Mouse (Mus musculus) thymus, postnatal 10 days (tissue): ENCODE results near the gene Actl11.
A peak's percentile ranks its signal among the peaks of the same experiment; 100 is the strongest.

Experiments
- DNase-seq, 2 experiments: peaks; one replicate each; pipeline ENCODE4 v3.0.0; 2021; ENCODE audit warnings: low spot score in 2 of 2

Gene Actl11

DNA sequence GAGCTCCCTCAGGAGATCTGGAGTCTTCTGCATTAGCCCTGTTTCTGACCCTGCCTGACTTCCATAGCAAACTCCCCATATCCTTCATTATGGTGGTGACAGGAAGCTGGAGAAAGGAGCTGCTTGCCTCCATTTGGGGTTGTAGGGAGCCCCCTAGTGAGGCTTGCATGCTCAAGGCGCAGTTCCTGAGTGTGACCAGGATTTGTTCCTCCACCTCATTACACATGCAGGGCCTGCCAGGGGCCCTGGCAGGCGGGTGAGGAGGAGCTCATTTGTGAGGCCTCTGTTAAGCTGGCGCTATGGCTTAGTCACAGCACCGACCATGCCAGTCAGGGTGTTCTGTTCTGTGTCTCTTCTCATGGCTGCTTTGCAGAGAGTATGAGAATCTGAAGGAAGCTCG lies 33.6 kb downstream of the Actl11 start:
- no peak for DNase-seq

DNA sequence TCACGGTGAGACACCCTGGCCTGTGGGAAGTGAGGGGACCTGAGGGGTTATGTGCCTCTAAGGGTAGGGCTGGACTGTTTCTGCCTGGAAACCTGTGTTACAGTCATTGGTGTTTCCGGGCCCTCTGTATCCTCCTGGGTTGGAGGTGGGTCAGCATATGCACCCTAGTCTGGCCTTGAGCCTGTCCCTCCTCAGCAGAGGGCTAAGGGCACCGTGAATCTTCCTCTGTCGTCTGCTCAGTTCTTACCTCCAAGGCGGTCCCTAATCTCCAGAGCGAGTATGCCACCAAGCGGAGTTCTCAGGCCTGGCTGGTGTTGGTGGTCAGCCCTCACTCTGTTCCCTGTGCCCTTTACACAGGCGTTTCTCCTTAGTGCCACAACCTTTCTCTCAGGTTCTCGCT lies 34.6 kb downstream of the Actl11 start:
- DNase-seq, result no peak

DNA sequence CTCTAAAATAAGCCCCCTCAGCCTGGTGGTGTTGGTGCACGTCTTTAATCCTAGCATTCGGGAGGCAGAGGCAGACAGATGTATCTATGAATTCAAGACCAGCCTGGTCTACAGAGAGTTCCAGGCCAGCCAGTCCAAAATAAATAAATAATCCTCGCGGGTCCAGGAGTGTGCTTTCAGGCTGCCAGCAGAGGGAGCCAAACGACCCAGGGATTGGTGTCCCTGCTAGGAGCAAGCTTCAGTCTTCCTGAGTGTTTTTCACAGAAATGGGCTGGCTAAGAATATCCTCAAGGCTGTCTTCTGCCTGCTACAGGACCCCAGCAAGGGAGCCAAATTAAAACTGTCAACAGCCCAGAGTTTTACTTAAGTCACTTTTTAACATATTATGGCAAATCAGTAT lies 35.4 kb downstream of the Actl11 start:
- peak; percentile 54 to 86 for DNase-seq

DNA sequence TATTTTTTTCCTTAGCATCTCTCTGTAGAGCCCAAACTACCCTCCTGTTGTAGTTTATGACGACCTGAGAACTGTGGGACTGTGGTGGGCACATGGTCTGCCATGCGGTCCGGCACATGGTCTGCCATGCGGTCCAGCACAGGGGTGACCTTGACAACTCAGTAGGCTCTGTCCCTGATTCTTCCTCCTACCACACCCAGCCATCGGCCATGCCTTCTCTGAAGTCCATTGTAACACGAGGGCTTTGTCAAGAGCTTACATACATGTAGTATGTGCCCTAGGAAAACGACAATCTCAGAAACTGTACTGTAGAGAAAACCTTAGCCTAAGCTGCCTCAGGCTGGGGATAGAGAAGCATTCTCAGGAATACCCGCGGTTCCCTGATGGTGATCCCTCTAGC lies 36.4 kb downstream of the Actl11 start:
- DNase-seq, result no peak

- DNase-seq, result no peak
Observed at GRCm38 (mm10) chr9:107966676-107967075, 38.4 kb downstream of the Actl11 start.

DNA sequence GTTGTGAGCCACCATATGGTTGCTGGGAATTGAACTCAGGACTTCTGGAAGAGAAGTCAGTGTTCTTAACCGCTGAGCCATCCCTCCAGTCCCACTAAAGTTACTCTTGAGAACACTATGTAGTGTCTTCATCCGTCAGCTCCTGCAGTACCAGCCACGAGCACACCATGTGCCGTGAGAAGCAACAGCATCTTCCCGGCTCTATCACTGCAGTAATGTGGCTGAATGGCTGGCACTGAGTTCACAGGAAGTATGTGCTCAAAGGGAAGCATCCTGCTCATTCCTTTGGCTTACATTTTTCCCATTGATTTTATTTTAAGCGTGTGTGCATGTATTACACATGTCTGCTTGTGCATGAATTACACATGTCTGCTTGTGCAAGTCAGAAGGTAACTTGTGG lies 39.2 kb downstream of the Actl11 start:
- DNase-seq, result no peak

DNA sequence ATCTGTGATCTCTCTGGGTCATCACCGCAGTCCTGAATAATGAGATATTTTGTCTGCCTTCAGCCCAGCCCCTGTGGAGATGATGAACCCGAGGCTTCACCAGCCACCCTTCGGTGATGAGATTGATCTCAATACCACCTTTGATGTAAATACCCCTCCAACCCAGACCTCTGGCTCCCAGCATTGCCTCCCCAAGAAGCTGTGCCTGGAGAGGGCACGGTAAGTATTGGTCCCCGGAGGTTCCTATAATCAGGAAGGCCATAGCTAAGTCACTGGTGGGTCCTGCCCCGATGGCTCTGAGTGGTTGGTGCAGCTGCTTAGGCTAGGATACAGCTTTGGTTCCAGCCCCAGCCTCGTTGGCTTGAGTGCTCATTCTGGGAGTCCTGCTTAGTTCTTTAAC lies 40.3 kb downstream of the Actl11 start:
- DNase-seq, result no peak

DNA sequence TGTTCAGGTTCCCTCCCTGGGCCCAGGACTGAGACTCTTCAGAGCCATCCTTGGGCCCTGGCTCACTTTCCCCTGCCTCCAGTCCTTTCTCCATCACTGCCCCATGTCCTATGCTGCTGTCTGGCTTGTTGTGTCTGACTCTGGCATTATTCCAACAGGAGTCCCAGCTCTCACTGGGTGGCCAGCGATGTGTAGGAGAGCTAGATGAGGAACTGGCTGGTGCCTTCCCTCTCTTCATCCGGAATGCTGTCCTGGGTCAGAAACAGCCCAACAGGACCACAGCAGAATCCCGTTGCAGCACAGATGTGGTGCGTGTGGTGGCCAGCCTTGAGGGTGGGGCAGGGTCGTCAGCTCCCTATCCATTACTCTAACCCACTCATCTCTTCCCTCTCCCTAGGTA lies 42.0 kb downstream of the Actl11 start:
- no peak for DNase-seq

GRCm38 (mm10) chr9:107971690-107972541 lies 43.6 kb downstream of the Actl11 start:
- DNase-seq, result no peak

DNA sequence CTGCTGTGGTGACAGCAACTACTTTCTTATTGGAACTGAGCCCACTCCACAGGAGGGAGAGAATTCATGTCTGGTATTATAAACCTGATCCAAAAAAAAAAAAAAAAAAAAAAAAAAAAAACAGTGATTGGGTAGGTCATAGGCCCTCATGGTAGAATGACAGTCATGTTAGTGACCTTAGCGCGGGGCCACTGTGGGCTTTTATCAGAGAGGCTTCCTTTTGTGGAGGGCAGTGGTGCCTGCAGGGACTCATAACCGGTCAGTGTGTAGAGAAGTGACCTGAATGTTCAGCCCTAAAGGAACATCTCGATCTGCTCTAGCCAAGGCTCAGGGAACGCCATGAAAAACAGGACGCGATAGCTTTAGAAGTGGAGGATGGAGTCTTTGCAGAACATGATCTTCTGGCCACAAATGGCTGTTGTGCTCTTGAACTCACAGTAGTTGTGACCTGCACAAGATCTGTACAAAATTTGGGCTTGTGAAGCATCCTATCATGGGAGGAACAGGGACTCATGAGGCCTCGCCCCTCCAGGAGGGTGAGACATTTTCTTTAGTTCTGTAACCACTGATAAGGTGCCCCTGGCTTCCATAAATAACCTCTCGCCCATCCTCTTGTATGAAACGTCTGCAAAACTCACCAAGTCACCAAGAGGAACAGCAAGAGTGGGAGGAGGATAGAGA lies 46.4 kb downstream of the Actl11 start:
- no peak for DNase-seq

GRCm38 (mm10) chr9:107975399-107976386 lies 47.4 kb downstream of the Actl11 start, which contains the start of gene Uba7:
Gene Uba7 (plus strand): TSS chr9:107975505.
- DNase-seq, result peak in 1 of 2 experiments; percentile 30

- no peak for DNase-seq
Observed at GRCm38 (mm10) chr9:107978815-107979214, 50.5 kb downstream of the Actl11 start.
